Mouse (Mus musculus) brain, embryonic 14.5 days (tissue): ENCODE data around the gene Epb41. TPM values are rescaled to one million over a fixed set of nuclear protein-coding genes. Genes with fewer than 3 reads are reported as not detected.

Source experiments
- DNase-seq: peaks from one replicate; pipeline ENCODE4 v3.0.0-alpha.2; 2011; ENCODE audit warnings: low read depth
- CTCF ChIP-seq: fragments of 200-500 bp; IDR thresholded peaks from 2 replicates; pipeline ENCODE4 v1.5.1; 2012; ENCODE audit warnings: inconsistent platforms, mild to moderate bottlenecking, moderate library complexity, borderline replicate concordance; ENCODE audit not compliant: insufficient read depth, insufficient read length; ENCODE audit errors: extremely low read depth
- POLR2A ChIP-seq: fragments of 200-500 bp; IDR thresholded peaks from 2 replicates; pipeline ENCODE4 v1.6.1; 2012; ENCODE audit warnings: mild to moderate bottlenecking, inconsistent platforms, borderline replicate concordance; ENCODE audit not compliant: poor library complexity, insufficient read depth, insufficient read length, severe bottlenecking; ENCODE audit errors: extremely low read depth
- polyA plus RNA-seq: library from polyadenylated mRNA; depleted of rRNA; stranded (reverse); fragments of >200 nt; gene quantifications from 2 replicates; pipeline ENCODE4 v1.2.3, GENCODE M21; 2012

Epb41 gene
- polyA plus RNA-seq, 1 experiment, result 111 TPM

- no peak for TF ChIP-seq CTCF
- no peak for TF ChIP-seq POLR2A
These were observed 64.7 kb downstream of the Epb41 start for GRCm38 (mm10) chr4:132010416-132010815.

GRCm38 (mm10) chr4:132008191-132008590 is 66.9 kb downstream of the Epb41 start:
- no peak for DNase-seq
- TF ChIP-seq POLR2A (no peak), CTCF (no peak)

More at GRCm38 (mm10) chr4:132010416-132010815, 64.7 kb downstream of the Epb41 start:
- no peak for DNase-seq

- TF ChIP-seq POLR2A, result no peak
- no peak for TF ChIP-seq CTCF
- DNase-seq, result no peak
These were observed 68.0 kb downstream of the Epb41 start for GRCm38 (mm10) chr4:132007123-132007522.

GRCm38 (mm10) chr4:131998641-131999040 is 76.5 kb downstream of the Epb41 start:
- no peak for DNase-seq
- no peak for TF ChIP-seq CTCF
- no peak for TF ChIP-seq POLR2A

GRCm38 (mm10) chr4:131997476-131997875 is 77.6 kb downstream of the Epb41 start:
- no peak for DNase-seq
- TF ChIP-seq CTCF (no peak), POLR2A (no peak)

GRCm38 (mm10) chr4:131996985-131997384 is 78.1 kb downstream of the Epb41 start:
- TF ChIP-seq CTCF (peak; percentile 47), POLR2A (no peak)
- no peak for DNase-seq

- TF ChIP-seq CTCF (no peak), POLR2A (no peak)
- peak; percentile 43 for DNase-seq
These were observed 81.3 kb downstream of the Epb41 start for GRCm38 (mm10) chr4:131993792-131994191.

GRCm38 (mm10) chr4:131982881-131983538 is 92.1 kb downstream of the Epb41 start:
- TF ChIP-seq CTCF (no peak), POLR2A (no peak)
- peak; percentile 91 for DNase-seq

- DNase-seq, result peak; percentile 35
- TF ChIP-seq CTCF, result peak; percentile 40; the same call in 1 of the 2 replicates
- no peak for TF ChIP-seq POLR2A
These were observed 93.4 kb downstream of the Epb41 start for GRCm38 (mm10) chr4:131981755-131982154.

- TF ChIP-seq POLR2A, result no peak
- TF ChIP-seq CTCF, result peak; percentile 96
- peak; percentile 90 for DNase-seq
These were observed 97.9 kb downstream of the Epb41 start for GRCm38 (mm10) chr4:131977201-131977600.

GRCm38 (mm10) chr4:131970244-131970853 is 104.8 kb downstream of the Epb41 start:
- no peak for TF ChIP-seq POLR2A
- no peak for TF ChIP-seq CTCF
- peak; percentile 82 for DNase-seq

- peak; percentile 24 for DNase-seq
- TF ChIP-seq POLR2A, result no peak
- TF ChIP-seq CTCF, result peak; percentile 9; the same call in 1 of the 2 replicates
These were observed 106.2 kb downstream of the Epb41 start for GRCm38 (mm10) chr4:131968873-131969272.
